Mouse (Mus musculus): Measurements from ENCODE around the gene Ceacam16. TPM values are rescaled to one million over a fixed set of nuclear protein-coding genes. Genes with fewer than 3 reads are reported as not detected.

The Ceacam16 gene
- polyA plus RNA-seq, 1 experiment from 2014 or later = not detected

DNA sequence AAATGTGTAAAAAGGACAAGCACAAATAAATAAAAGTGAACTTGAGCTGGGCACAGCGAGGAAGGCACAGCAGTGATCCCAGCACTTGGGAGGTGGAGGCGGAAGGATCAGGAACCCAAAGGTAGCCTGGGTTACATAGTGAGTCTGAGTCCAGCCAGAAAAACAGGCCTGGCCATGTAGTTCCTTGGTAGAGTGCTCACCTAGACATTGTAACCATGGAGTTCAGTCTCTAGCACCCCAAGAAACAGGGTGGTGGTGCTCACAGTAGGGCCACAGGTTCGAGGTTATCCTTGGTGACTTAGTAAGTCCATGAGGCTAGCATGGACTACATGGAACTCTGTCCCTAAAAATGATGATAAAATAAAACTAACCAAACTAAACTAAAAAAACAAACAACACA is 20.2 kb downstream of the Ceacam16 start:
- H3K9ac ChIP-seq = no peak overlapping the region
- WGBS = 74% methylated on average over 3 of the region's 3 CpGs
- H3K27me3 ChIP-seq = peaks cover 31% of the 10 kb centered on the region
- no peak overlapping the region for H3K4me2 ChIP-seq
- H3K4me3 ChIP-seq (replicated peaks) = no peak overlapping the region
- ATAC-seq (replicated peaks; ENCODE audit: low FRiP score) = no peak
- peaks cover 6% of the 10 kb centered on the region; the same call in 1 of the 2 replicates for H3K4me1 ChIP-seq
- H3K27ac ChIP-seq = no peak overlapping the region
- H3K36me3 ChIP-seq = no peaks in the 10 kb centered on the region
- no peaks in the 10 kb centered on the region for H3K9me3 ChIP-seq (replicated peaks)

DNA sequence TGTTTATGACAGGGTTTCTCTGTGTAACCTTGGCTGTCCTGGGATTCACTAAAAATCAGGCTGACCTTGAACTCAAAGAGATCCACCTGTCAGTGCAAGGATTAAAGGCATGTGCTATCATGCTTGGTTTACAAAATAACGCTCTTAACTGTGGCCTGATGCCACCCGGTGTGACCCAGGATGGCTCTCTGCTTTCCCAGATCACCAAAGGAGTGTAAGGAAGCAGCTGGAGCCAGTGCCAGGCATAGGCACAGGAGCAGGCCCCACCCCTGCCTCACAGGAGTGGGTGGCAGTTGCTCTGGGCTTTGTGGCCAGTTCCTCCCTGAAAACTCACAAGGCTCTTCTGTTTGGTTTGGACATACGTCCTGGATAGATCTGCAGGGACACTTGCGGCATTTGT is 20.7 kb downstream of the Ceacam16 start:
- no peak overlapping the region for H3K27ac ChIP-seq
- H3K4me2 ChIP-seq = no peak overlapping the region
- H3K27me3 ChIP-seq = peaks cover 26% of the 10 kb centered on the region
- no peaks in the 10 kb centered on the region for H3K36me3 ChIP-seq
- H3K4me3 ChIP-seq (replicated peaks) = no peak overlapping the region
- H3K9me3 ChIP-seq (replicated peaks) = no peaks in the 10 kb centered on the region
- WGBS = 83% methylated on average over 4 of the region's 4 CpGs
- no peak for ATAC-seq (replicated peaks; ENCODE audit: low FRiP score)
- H3K9ac ChIP-seq = no peak overlapping the region
- peaks cover 6% of the 10 kb centered on the region; the same call in 1 of the 2 replicates for H3K4me1 ChIP-seq

GRCm38 (mm10) chr7:19836843-19837242 is 24.3 kb downstream of the Ceacam16 start:
- no peaks in the 10 kb centered on the region for H3K36me3 ChIP-seq
- H3K9me3 ChIP-seq (replicated peaks) = no peaks in the 10 kb centered on the region
- no peak overlapping the region for H3K4me2 ChIP-seq
- H3K4me3 ChIP-seq (replicated peaks) = no peak overlapping the region
- 60% methylated on average over 3 of the region's 3 CpGs for WGBS
- H3K27me3 ChIP-seq = no peaks in the 10 kb centered on the region
- no peaks in the 10 kb centered on the region for H3K4me1 ChIP-seq
- ATAC-seq (replicated peaks; ENCODE audit: low FRiP score) = no peak
- H3K27ac ChIP-seq = no peak overlapping the region
- no peak overlapping the region for H3K9ac ChIP-seq

DNA sequence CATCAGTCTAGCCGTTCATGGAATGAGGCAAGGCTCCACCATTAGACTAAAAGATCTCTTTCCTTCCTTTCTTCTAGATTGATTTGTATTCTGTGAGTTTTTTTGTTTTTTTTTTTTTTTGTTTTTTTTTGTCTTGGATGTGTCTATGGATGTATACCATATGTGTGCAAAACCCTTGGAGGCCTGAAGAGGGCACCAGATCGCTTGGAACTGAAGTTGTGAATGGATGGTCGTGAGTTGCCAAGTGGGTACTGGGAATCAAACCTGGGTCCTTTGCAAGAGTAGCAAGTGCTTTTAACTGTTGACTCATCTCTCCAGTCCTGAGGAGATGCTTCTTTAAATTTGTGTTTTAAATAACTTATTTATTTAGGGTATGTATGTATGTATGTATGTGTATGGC is 27.0 kb downstream of the Ceacam16 start:
- Histone ChIP-seq H3K36me3 (no peaks in the 10 kb centered on the region), H3K9ac (no peak overlapping the region), H3K9me3 (replicated peaks) (no peaks in the 10 kb centered on the region), H3K4me2 (no peak overlapping the region), H3K4me3 (replicated peaks) (no peak overlapping the region), H3K4me1 (peaks cover 10% of the 10 kb centered on the region), H3K27ac (no peak overlapping the region), H3K27me3 (no peaks in the 10 kb centered on the region)
- no peak for ATAC-seq (replicated peaks; ENCODE audit: low FRiP score)
- 65% methylated on average over 3 of the region's 3 CpGs for WGBS

GRCm38 (mm10) chr7:19831837-19832236 is 29.3 kb downstream of the Ceacam16 start:
- no peaks in the 10 kb centered on the region for H3K27me3 ChIP-seq
- ATAC-seq (replicated peaks; ENCODE audit: low FRiP score) = no peak
- no peak overlapping the region for H3K27ac ChIP-seq
- no peak overlapping the region for H3K9ac ChIP-seq
- H3K4me2 ChIP-seq = no peak overlapping the region
- H3K36me3 ChIP-seq = no peaks in the 10 kb centered on the region
- H3K9me3 ChIP-seq (replicated peaks) = no peaks in the 10 kb centered on the region
- H3K4me1 ChIP-seq = peaks cover 14% of the 10 kb centered on the region
- H3K4me3 ChIP-seq (replicated peaks) = no peak overlapping the region
- WGBS = 54% methylated on average over 9 of the region's 9 CpGs

DNA sequence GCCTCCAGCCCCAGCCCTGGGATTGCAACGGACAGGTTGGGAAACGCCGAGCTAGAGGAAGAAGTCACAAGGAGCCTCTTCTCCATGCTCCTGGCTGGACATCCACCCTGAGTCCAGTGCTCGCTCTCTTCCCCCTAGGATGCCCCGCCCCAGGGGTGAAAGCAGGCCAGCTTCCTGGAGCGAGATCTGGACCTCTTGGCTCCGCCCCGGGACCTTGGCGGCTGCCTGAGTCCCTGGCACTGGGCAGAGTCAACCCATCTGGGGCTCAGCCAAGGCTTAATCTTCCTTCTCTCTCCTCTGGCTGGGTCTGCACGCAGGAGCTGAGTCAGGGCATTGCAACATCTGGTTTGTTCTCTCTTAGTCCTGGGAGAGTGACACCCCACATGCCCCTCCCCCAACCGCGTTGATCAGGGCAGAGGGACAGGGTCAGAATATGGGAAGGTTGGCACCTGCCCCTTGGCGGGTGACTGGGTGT is 30.4 kb downstream of the Ceacam16 start:
- Histone ChIP-seq H3K27ac (0 out of 2 replicates have a peak overlapping the region, but pooled peaks have one; percentile 13), H3K9ac (0 out of 2 replicates have a peak overlapping the region, but pooled peaks have one; percentile 7)

DNA sequence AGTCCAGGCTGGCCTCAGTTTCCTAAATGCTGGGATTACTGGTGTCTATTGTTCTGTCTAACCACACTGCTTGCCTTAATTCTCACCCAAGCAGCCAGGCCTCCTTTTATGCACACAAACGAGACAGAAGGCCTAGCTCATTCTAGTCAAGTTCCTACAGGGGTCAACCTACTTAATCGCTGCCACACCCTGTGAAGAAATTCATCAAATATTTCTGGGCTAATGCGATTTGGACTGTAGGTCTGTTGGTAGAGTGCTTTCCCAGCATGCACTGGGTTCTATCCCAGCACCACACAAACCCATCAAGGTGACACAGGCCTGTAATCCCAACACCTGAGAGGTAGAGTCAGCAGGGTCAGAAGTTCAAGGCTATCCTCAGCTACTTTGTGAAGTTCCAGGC is 31.4 kb downstream of the Ceacam16 start:
- no peaks in the 10 kb centered on the region for H3K27me3 ChIP-seq
- H3K9me3 ChIP-seq (replicated peaks) = no peaks in the 10 kb centered on the region
- peaks cover 19% of the 10 kb centered on the region for H3K4me1 ChIP-seq
- no peak overlapping the region for H3K4me2 ChIP-seq
- H3K27ac ChIP-seq = no peak overlapping the region
- no peak overlapping the region for H3K4me3 ChIP-seq (replicated peaks)
- no peaks in the 10 kb centered on the region for H3K36me3 ChIP-seq
- 86% methylated on average over 3 of the region's 3 CpGs for WGBS
- no peak for ATAC-seq (replicated peaks; ENCODE audit: low FRiP score)
- H3K9ac ChIP-seq = no peak overlapping the region

More for the DNA sequence above, 30.4 kb downstream of the Ceacam16 start:
- Histone ChIP-seq H3K4me2 (peak overlapping the region; percentile 27), H3K4me1 (peaks cover 16% of the 10 kb centered on the region), H3K36me3 (no peaks in the 10 kb centered on the region), H3K4me3 (replicated peaks) (no peak overlapping the region), H3K27me3 (no peaks in the 10 kb centered on the region), H3K9me3 (replicated peaks) (no peaks in the 10 kb centered on the region)
- WGBS = 31% methylated on average over 13 of the region's 13 CpGs
- peak; percentile 76 for ATAC-seq (replicated peaks; ENCODE audit: low FRiP score)

DNA sequence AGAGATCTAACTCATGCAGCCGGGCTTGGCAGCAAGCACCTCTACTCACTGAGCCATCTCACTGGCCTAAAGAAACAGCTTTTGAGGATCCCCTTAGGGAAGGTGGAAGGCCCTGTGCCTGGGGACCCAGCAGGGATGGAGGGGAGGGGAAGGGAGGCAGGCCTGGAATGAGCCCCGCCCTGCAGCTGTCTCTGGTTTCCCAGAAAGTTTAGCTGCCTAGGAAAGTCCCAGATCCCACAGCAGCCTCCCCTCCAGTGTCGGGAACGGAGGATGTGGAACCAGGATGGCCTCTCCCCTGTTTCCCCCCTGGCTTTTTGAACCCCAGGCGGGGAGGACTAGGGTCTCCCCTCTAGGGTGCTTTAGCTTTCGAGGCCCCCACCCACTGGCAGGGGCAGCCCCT is 34.3 kb downstream of the Ceacam16 start:
- Histone ChIP-seq H3K36me3 (no peaks in the 10 kb centered on the region), H3K4me1 (peaks cover 47% of the 10 kb centered on the region), H3K4me3 (replicated peaks) (no peak overlapping the region), H3K9me3 (replicated peaks) (no peaks in the 10 kb centered on the region), H3K4me2 (no peak overlapping the region), H3K9ac (0 out of 2 replicates have a peak overlapping the region, but pooled peaks have one; percentile 14), H3K27ac (no peak overlapping the region), H3K27me3 (peaks cover 6% of the 10 kb centered on the region; the same call in 1 of the 2 replicates)
- 41% methylated on average over 6 of the region's 6 CpGs for WGBS
- ATAC-seq (replicated peaks; ENCODE audit: low FRiP score) = no peak

DNA sequence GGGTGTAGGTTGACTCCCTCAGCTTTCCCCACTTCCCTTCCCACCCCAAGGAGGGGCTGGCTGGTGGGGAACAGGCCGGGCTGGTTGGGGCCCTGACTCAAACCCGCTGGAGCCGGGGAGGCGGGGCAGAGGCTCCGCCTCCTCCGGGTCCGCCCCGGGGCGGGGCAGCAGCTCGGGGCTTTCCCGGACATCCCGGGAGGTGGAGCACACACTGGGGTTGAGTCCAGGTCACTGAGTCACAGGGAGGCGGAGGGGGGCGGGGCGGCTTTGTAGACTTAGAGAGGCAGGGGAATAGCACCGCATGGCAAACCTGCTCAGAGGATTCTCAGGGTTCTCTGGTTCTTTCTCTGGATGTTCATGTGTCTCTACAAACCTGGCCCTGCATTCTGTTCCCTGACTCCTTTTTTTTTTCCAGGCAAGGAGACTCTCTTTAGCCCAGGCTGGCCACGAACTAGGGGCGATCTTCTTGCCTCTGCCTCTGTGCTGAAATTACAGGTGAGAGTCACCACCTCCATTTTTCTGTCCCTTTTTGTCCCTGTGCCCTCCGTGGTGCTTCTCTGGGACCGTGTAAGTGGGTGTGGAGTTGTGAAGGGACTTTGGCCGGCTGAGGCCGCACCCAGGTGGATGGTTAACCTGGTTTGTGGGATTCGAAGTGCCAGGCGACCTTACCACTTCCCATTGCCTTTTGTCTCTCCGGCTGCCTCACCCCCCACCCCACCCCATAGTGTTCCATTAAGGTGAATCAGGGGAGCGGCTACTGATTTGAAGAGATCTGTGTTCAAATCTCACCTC is 36.7 kb downstream of the Ceacam16 start:
- Histone ChIP-seq H3K27me3 (peaks cover 12% of the 10 kb centered on the region), H3K27ac (peak overlapping the region; percentile 80), H3K36me3 (no peaks in the 10 kb centered on the region), H3K4me1 (peaks cover 36% of the 10 kb centered on the region), H3K4me2 (peak overlapping the region; percentile 47), H3K9ac (no peak overlapping the region), H3K9me3 (replicated peaks) (no peaks in the 10 kb centered on the region), H3K4me3 (replicated peaks) (peak overlapping the region; percentile 18)
- peak; percentile 87 for ATAC-seq (replicated peaks; ENCODE audit: low FRiP score)
- 19% methylated on average over 25 of the region's 26 CpGs for WGBS

DNA sequence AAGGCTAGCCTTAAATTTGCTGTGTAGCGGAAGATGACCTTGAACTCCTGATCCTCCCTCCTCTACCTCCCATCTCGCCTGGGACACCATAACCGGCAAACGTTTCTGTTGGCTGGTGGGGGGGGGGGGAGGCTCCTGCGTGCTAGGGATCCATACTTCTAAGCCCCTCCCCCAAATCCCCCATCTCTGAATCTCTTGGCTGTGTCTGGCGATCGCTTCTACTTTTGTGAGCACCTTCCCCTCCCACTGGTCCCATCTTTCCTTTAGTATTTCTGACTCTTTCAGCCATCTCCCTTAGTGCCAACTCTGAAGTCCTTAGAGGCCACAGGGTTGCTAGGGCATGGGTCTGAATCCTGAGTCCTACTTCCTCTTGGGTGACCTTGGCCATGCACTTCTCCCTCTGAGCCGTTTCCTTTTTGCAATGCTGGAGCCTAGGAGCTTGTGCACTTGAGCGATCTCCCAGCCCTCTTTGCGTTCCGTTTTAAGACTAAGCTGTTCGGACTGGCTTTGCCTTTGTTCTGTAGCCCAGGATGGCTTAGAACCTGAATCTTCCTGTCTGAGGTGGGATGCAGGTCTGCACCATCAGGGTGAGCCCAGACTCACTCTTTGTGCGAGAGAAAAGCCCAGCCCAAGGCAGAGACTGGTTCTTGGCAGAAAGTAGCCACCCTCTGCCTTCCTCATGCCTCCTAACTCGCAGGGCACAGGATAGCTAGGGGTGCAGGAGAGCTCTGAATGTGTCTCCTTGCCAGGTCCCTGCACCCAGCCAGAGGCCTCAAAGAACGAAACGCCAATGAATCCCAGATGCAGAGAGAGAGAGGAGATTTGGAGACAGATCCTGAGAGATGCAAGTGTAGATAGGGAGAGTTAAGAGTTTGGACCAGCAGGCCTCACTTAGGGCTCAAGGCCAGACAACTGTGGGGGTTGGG is 37.6 kb downstream of the Ceacam16 start:
- 0 out of 2 replicates have a peak overlapping the region, but pooled peaks have one; percentile 18 for H3K4me3 ChIP-seq (replicated peaks)
- no peaks in the 10 kb centered on the region for H3K36me3 ChIP-seq
- WGBS = 25% methylated on average over 16 of the region's 16 CpGs
- H3K9ac ChIP-seq = no peak overlapping the region; the same call in 1 of the 2 replicates
- H3K9me3 ChIP-seq (replicated peaks) = no peaks in the 10 kb centered on the region
- peaks cover 12% of the 10 kb centered on the region for H3K27me3 ChIP-seq
- ATAC-seq (replicated peaks; ENCODE audit: low FRiP score) = peak; percentile 14
- H3K27ac ChIP-seq = peak overlapping the region; percentile 80
- peaks cover 39% of the 10 kb centered on the region for H3K4me1 ChIP-seq
- peak overlapping the region; percentile 47 for H3K4me2 ChIP-seq

DNA sequence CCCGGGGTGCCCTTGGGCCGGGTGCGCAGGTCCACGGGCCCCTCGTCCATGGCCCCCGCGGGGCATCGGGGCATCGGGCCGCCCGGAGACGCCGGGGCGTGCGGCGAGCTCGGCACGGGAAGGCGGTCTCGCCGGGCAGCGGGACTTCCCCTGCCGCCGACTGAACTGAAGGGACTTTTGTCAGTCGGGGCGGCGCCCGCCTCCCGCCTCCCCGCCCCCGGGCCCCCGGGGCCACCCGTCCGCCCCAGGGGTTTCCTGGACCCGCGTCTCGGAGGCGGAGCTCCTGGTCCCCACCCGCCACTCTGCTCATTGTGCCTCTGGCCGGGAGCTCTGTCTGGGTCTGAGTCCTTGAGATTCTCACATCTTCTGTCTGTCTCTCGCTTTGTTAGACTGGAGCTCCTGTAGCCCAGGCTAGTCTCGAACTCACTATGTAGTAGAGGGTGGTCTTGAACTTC is 38.5 kb downstream of the Ceacam16 start, which contains the start of gene Bcl3:
Bcl3 (minus strand) TSS at position 167 of the 455 bp plus-strand sequence.
- H3K9me3 ChIP-seq (replicated peaks) = no peaks in the 10 kb centered on the region
- WGBS = 2% methylated on average over 42 of the region's 42 CpGs
- peaks cover 48% of the 10 kb centered on the region for H3K4me1 ChIP-seq
- H3K4me3 ChIP-seq (replicated peaks) = peak within 1 kb of the TSS; percentile 51
- peak within 1 kb of the TSS; percentile 58 for H3K9ac ChIP-seq
- H3K36me3 ChIP-seq = no peaks in the 10 kb centered on the region
- peak; percentile 12; the same call in 1 of the 2 replicates for ATAC-seq (replicated peaks; ENCODE audit: low FRiP score)
- H3K27me3 ChIP-seq = peaks cover 12% of the 10 kb centered on the region
- H3K27ac ChIP-seq = peak within 1 kb of the TSS; percentile 80
- H3K4me2 ChIP-seq = peak within 1 kb of the TSS; percentile 84
